Mouse (Mus musculus): ENCODE data around the gene Nop16. TPM values are rescaled to one million over a fixed set of nuclear protein-coding genes. Genes with fewer than 3 reads are reported as not detected.

Nop16 gene
- polyA plus RNA-seq (2017; shearing (Covaris generic)) = 26.2 TPM

DNA sequence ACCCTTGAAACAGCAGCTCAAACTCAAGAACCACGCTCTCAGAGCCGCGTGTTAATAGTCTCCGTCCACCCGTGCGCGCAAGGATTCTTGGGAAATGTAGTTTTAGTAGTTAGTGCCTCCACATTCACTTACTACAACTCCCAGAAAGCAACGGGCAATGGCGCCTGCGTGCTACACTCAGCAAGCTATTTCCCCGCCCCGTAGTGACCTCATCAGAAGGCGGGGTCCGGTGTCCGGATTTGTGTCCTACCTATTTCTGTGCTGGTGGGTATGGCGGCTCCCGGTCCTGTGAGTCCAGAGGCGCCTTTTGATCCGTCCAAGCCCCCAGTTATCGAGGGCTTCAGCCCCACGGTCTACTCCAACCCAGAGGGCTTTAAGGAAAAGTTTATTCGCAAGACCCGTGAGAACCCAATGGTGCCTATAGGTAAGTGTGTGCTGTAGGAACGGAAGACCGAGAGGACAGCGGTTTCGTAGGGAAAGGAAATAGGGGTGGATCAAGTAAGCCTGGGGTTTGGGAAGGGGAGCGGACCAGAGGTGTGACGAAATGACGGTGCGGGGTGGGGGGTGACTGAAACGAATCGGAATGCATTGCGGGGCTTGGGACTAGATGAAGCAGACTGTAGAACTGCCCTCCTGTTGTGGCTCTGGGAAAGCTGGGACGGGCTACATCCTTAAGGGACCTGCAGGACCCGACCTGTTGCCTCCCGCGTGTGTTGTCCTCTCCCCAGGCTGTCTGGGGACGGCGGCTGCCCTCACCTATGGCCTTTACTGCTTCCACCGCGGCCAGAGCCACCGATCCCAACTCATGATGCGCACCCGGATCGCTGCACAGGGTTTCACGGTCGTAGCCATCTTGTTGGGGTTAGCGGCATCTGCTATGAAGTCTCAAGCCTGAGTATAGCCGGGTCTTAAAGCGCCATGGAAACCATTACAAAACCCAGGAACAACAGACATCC, at the start of gene Nop16, which contains the start of gene Higd2a:
Gene Nop16, minus strand, starts transcription at position 95 of the 956 bp plus-strand sequence.
Gene Higd2a, plus strand, starts transcription at position 212 of the 956 bp plus-strand sequence.

DNA sequence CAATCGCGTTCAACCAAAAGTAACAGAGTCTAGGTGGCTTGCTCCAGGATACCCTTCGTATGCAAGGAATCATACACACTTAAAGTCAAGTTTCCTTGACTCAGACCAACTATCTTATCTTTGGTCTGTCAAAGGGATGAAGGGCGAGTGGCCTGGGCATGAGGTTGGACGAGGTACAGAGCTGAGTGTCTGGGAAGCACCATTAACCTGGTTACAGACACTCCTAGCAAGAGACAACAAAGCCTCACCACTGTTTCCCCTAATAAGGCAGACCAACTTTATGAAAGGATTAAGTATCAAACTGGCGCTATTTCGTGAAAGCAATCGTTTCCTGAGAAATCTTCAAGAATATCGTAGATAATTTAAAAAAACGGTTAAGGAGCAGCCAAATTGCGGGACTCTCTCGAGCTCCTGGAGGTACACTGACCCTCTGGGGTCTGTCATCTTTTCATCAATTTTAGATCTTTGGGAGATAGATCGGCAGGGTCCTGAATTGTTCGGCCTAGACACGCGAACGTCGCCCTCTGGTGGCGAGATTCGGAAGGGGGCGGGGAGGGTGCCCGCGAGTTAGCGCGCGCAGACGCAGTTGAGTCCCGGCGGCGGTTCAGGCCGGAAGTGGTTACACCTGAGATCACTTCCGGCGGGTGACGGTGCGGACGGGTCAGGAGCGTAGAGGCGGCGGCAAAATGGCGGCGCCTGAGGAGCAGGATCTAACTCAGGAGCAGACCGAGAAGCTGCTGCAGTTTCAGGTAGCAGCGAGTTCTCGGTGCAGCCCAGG, 31.5 kb upstream of the Nop16 start, which contains the start of gene Faf2:
Gene Faf2, plus strand, starts transcription at position 630 of the 778 bp plus-strand sequence.

DNA sequence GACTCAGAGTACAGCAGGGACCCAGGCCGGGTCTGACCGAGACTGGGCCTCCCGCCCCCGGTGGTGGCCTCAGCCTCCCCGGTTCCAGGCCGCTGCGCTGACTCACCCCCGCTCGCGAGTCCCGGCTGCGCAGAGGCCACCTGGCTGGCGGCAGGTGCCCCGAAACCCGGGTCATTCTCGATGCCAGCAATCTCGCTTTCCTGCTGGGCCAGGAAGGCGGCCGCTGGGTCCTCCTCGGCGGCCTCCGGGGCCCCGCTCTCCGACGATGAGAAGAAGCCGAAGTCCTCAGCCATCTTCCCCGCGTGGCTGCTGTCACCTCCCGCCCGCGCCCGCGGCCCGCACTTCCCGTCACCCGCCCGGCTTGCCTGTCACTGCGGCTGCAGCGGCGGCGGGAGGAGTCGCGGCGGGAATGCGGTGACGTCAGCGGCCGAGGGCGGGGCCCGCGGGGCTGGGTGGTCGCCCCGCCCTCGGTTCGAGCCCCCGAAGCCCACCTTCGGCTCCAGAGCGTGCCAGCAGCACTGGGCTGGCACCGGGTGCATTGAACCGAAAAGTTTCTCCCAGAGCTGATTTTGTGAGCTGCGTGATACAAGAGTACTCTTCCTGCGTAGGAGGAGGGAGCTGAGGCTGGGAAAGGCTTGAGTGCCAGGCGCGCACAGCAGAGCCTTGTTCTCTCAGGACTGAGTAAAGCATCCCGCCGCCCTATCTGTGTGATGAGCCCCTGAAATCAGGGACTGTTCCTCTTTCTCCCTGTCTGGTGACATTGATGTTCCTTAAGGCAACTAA, 21.3 kb upstream of the Nop16 start, which contains the start of gene Cltb:
Gene Cltb, minus strand, starts transcription at position 373 of the 783 bp plus-strand sequence.

DNA sequence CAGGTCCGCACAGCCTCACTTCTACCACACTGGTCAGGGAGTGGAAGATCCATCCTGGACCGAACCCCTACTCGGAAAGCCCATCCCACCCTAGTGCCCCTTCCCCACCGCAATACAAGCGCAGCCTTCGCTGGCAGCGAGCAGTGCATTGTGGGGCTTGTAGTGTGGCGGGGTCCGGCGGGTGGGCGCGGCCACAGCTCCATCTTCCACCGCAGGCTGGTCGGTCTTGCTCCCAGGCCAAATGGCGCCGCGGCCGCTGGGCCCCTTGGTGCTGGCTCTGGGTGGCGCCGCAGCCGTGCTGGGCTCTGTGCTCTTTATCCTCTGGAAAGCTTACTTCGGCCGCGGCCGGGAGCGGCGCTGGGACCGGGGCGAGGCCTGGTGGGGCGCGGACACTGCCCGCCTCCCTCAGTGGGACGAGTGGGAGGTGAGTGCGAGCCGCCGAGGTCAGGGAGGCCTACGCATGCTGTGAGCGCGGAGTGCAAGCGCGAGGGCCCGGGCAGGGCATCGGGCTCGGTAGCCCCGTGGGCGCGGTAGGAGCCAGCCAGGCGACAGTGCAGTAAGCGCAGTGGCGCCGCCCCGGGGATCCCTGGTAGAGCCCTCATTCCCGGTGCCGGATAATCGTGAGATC, 14.9 kb downstream of the Nop16 start, which contains the start of gene Arl10:
Gene Arl10, plus strand, starts transcription at position 162 of the 628 bp plus-strand sequence.

DNA sequence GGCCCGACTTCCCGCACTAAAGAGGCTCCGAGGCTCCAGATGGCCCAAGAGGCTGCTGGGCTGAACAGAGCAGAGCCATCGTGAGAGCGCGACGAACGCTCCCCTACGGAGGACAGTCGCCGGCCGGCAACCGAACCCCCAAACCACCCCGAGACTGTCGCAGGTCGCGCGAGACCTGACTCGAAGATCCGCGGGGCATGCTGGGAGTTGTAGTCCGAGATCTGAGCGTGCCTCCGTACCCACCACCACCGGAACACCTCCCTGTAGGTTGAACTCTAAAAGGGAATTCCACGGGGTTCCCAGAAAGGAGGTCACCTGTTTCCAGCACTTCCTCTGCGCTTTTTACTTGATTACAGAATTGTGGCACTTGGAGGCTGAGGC, 24.7 kb downstream of the Nop16 start, which contains the start of gene 4833439L19Rik:
Gene 4833439L19Rik, minus strand, starts transcription at position 235 of the 381 bp plus-strand sequence.

Other genes starting within 250 kb of the Nop16 start
- not detected for gene Cplx2, start 218.7 kb downstream of the Nop16 start, polyA plus RNA-seq (2017; shearing (Covaris generic))
- 24.8 TPM for gene Thoc3, start 121.2 kb downstream of the Nop16 start, polyA plus RNA-seq (2017; shearing (Covaris generic))
- gene Simc1, start 86.3 kb downstream of the Nop16 start, polyA plus RNA-seq (2017; shearing (Covaris generic)) = 41.7 TPM
- gene 4833439L19Rik, start 24.7 kb downstream of the Nop16 start, polyA plus RNA-seq (2017; shearing (Covaris generic)) = 72.7 TPM
- gene Arl10, start 15.1 kb downstream of the Nop16 start, polyA plus RNA-seq (2017; shearing (Covaris generic)) = 1.8 TPM
- 138 TPM for gene Higd2a, start 117 bp upstream of the Nop16 start, polyA plus RNA-seq (2017; shearing (Covaris generic))
- gene Cltb, start 21.3 kb upstream of the Nop16 start, polyA plus RNA-seq (2017; shearing (Covaris generic)) = 80.2 TPM
- 76.6 TPM for gene Faf2, start 31.7 kb upstream of the Nop16 start, polyA plus RNA-seq (2017; shearing (Covaris generic))
- gene Rnf44, start 103.8 kb upstream of the Nop16 start, polyA plus RNA-seq (2017; shearing (Covaris generic)) = 90.4 TPM
- gene Cdhr2, start 111.4 kb upstream of the Nop16 start, polyA plus RNA-seq (2017; shearing (Covaris generic)) = 0.12 TPM
- not detected for gene Gprin1, start 159.8 kb upstream of the Nop16 start, polyA plus RNA-seq (2017; shearing (Covaris generic))
- gene Sncb, start 176.5 kb upstream of the Nop16 start, polyA plus RNA-seq (2017; shearing (Covaris generic)) = 0.57 TPM
- not detected for gene Eif4e1b, start 193.9 kb upstream of the Nop16 start, polyA plus RNA-seq (2017; shearing (Covaris generic))
- 6.1 TPM for gene Tspan17, start 199.3 kb upstream of the Nop16 start, polyA plus RNA-seq (2017; shearing (Covaris generic))

Data from effector memory CD4-positive, alpha-beta T cell, adult 7 months (primary cell).